Mouse (Mus musculus): ENCODE data around the gene Gm6217.
"Not testable (repeated sequence)": the region's sequence is repeated elsewhere in the genome, so short reads cannot be mapped to it uniquely, and the experiment has no call there.

Gene Gm6217

DNA sequence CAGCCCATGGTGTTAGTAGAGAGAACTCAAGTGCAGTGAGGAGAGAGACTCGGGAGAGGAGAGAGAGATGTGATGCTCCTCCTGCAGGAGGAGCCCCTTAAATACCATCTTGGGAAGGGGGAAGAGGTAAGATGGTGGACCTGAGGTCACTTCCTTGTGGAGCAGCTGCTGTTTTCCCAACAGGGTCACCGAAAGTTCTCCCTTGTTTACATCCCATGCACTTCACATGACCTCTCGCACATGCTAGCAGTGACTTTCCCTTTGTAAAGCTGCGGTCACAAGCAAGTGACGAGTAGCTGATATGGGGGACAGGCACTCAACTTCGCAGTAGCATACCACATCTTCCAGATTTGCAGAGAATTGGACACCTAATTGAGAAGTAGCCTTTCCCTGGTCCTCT is at the start of gene Gm6217:
Gene Gm6217, minus strand, starts transcription at position 74 of the 400 bp plus-strand sequence.
- DNase-seq (ENCODE audit: low spot score): not testable (repeated sequence)

DNA sequence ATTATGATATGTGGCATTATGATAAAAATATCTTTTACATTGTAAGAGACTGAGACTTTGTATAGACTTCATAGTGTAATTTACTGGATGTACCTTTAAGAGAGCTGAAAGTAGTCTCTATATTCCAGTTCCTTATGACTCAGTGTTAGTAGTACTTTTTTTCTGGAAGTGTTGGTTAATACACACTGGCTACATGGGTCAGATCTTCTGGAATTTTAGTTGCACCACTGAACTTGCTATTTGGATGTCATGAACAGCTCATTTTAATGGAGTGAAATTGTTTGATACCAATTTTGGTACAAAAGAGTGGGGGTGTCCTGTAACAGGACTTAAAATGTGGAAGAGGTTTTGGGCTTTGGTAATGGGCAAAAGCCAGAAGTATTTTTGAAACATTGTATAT is 46.6 kb upstream of the Gm6217 start:
- DNase-seq (ENCODE audit: low spot score): no peak

DNA sequence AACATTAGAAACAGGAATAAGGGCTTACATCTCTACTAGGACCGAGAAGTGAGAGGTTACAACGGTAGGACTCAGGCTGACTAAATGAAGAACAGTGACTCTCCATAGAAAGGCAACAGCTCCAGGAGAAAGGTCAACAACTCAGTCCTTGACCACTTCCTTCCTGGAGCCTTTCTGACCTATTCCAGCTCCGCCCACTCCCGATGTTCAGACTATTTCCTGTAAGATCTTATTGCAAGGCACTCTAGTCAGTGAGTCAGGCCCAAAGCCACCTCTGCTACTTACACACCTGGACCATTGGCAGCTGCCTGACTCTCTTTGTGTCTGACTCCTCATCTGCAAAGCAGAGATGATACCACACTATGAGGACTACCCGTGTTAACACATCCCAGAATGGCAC is 44.6 kb upstream of the Gm6217 start:
- DNase-seq (ENCODE audit: low spot score): peak; percentile 58

DNA sequence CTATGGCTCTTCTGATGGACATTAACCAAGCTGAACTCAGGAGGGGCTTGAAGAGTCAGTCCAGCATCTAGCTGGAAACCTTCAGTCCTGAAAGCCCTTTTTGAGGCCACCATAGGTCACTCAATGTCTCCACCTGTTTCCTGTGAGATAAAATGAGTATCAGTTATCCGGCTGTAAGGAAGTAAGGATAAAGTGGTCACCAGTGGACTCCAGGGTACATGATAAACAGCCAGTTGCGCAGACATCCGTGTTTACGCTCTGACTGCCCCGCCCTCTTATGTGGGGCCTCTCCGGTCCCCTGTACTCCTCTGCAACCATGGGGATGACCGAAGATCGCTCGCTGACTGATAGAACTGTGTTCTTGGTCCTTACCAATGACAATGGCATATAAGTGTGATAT is 43.1 kb upstream of the Gm6217 start:
- DNase-seq (ENCODE audit: low spot score): peak; percentile 70

DNA sequence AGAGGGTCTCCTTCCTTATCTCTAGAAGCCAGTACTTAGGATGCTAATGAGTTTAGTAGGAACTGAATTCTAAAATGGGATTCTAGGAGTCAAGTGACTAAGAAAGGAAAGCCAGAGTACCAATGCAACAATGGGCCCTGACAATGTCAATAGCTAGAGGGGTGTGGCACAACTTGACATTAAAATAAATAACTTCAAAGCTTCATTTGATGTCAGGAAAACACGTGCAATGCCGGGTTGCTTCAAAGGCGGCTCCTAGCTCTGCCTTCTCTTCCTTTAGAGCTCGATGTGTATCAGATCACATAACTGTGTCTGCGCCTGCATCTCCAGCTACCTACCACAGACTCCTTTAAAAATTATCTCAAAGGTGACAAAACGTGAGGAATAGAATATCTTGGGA is 42.7 kb upstream of the Gm6217 start:
- peak; percentile 56 for DNase-seq (ENCODE audit: low spot score)

DNA sequence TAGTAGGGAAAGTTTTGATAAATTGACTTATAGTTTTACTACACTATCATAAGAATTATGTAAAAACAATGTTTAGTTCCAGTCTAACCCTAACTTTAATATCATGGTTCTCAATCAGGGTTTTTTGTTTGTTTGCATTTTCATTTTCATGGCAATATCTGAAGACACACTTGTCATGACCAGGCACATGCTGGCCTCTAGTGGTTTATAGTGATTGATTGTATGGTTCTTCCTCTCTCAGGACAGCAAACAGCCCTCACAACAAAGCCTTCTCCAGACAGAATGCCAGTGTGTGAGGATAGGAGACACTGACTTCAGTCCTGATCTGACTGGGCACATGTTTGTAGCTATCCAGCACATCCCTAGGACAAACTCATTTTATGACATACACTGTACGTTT is 42.0 kb upstream of the Gm6217 start:
- DNase-seq (ENCODE audit: low spot score): no peak

DNA sequence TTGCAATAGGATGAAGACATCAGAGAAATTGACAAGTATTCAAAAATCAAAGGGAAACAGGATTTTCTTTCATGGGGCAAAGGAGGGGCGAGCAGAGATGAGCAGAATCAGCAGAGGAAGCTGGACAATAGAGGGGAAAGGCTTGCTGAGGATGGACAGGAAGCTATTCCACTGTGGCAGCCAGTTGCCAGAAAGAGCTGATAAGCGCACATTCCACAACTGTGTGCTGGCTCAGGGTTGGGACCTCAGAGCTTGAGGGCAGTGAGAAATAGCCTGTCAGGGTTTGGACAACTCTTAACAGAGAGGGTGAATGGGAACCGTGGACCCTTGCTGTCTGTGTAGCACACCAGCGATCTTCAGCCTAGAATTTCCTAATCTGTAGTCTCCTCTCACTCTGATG is 40.8 kb upstream of the Gm6217 start:
- peak; percentile 50 for DNase-seq (ENCODE audit: low spot score)

DNA sequence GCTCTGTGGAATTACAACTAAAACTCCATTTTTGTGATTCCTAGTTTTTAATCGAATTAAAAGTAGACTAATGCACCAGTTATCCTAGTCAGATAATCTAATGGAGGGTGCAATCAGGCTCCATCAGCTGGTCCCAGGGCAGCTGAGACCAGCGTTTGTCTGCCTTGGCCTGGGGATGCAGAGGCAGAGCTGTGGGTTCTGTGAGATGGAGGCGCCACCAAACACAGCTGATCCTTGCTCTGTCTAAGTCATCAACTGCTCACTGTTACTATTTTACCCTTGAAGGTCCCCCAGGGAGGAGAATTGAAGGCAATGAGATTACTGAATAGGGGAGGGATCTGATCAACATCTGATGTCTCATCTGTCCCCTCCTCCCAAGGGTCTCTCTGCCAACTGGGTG is 35.2 kb upstream of the Gm6217 start:
- no peak for DNase-seq (ENCODE audit: low spot score)

DNA sequence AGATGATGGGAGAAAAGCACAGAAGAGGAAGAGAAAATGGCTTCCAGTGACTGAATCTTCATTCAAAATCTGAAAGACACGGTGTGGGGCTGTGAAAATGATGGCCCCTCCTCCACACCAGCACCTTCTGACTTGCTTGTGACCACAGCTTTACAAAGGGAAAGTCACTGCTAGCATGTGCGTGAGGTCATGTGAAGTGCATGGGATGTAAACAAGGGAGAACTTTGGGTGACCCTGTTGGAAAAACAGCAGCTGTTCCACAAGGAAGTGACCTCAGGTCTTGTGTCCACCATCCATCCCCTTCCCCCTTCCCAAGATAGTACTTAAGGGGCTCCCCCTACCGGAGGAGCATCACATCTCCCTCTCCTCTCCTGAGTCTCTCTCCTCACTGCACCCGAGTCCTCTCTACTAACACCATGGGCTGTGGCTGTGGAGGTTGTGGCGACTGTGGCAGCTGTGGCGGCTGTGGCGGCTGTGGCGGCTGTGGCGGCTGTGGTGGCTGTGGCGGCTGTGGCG is 28.7 kb upstream of the Gm6217 start, which contains the start of gene Gm47955:
Gene Gm47955, plus strand, starts transcription at position 417 of the 516 bp plus-strand sequence.
- no peak for DNase-seq (ENCODE audit: low spot score)

DNA sequence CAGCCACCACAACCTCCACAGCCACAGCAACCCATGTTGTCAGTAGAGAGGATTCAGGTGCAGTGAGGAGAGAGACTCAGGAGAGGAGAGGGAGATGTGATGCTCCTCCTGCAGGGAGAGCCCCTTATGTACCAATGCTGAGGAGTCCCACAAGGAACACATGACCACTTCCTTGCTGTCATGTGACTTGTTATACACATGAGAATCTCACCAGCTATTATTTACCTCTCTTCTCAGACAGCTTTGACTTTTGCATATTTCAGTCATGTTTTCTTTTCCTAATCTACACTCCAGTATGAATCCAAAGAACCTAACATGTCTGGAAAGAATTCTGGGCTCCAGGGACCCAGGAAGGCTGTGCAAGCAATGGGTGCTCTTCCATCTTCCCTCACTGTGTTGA is 24.7 kb upstream of the Gm6217 start, which contains the start of gene Gm7544:
Gene Gm7544, minus strand, starts transcription at position 101 of the 400 bp plus-strand sequence.
- DNase-seq (ENCODE audit: low spot score): not testable (repeated sequence)

DNA sequence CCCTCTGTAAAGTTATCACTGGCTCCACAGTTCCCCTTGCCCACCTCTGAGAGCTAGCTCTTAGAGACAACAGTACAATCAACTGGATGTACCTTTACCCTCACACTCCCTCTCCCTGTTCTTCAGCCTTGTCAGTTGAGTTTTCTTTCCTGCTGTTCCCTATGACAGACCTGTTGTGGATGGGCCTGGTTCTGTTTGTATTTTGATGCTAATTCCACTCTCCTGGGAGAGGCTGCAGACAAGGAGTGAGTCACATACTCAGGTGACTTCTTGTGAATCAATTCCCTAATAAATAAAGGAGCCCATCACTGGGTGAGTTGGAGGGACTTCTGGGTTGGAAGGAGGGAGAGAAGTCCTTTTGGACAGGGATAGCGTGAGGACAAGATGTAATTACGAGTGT is 17.4 kb upstream of the Gm6217 start:
- no peak for DNase-seq (ENCODE audit: low spot score)

DNA sequence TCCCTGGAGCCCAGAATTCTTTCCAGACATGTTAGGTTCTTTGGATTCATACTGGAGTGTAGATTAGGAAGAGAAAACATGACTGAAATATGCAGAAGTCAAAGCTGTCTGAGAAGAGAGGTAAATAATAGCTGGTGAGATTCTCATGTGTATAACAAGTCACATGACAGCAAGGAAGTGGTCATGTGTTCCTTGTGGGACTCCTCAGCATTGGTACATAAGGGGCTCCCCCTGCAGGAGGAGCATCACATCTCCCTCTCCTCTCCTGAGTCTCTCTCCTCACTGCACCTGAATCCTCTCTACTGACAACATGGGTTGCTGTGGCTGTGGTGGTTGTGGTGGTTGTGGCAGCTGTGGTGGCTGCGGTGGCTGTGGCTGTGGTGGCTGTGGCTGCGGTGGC is 14.8 kb upstream of the Gm6217 start:
- DNase-seq (ENCODE audit: low spot score): not testable (repeated sequence)

DNA sequence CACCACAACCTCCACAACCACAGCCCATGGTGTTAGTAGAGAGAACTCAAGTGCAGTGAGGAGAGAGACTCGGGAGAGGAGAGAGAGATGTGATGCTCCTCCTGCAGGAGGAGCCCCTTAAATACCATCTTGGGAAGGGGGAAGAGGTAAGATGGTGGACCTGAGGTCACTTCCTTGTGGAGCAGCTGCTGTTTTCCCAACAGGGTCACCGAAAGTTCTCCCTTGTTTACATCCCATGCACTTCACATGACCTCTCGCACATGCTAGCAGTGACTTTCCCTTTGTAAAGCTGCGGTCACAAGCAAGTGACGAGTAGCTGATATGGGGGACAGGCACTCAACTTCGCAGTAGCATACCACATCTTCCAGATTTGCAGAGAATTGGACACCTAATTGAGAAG is 12.1 kb upstream of the Gm6217 start, which contains the start of gene A030003K21Rik:
Gene A030003K21Rik, minus strand, starts transcription at position 94 of the 400 bp plus-strand sequence.
- not testable (repeated sequence) for DNase-seq (ENCODE audit: low spot score)

DNA sequence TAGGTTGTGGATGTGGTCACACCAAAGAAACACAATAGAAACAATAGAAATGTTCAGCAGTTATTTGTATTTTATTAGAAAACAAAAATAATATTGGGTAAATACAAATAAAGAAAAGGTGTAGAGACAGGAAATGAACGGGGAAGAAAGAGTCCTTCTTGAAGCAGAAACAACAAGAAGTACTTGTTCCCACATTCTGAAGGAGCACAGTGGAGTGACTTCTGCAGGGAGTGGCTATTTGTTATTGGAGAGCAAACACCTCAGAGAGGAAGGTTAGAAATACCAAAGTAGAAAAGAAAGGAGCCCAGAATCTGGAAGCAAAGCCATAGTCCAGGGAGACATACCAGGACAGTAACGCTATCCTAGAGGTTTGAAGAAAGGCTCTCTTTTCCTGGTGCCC is 11.3 kb upstream of the Gm6217 start:
- peak; percentile 52 for DNase-seq (ENCODE audit: low spot score)

DNA sequence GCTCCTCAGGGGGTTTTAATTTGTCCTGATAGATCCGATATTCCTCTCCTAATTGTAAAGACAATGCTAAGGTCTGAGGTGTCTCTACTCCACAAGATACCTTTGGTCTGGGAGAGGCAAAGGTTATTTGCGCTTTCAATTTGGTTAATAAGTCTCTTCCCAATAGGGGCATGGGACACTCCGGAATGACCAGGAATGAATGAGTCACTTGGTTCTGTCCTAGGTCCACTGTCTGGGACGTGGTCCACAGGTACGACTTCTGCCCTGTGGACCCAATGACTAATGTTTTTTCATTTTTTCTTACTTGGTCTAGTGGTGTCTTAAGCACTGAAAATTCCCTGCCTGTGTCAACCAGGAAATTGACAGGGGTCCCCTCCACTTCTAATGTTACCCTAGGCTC is 7.5 kb upstream of the Gm6217 start:
- DNase-seq (ENCODE audit: low spot score): no peak

DNA sequence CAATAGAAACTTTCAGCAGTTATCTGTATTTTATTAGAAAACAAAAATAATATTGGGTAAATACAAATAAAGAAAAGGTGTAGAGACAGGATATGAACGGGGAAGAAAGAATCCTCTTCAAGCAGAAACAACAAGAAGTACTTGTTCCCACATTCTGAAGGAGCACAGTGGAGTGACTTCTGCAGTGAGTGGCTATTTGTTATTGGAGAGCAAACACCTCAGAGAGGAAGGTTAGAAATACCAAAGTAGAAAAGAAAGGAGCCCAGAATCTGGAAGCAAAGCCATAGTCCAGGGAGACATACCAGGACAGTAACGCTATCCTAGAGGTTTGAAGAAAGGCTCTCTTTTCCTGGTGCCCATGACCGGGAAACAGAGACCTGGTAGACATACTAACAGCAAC is 641 bp downstream of the Gm6217 start:
- peak; percentile 62 for DNase-seq (ENCODE audit: low spot score)

DNA sequence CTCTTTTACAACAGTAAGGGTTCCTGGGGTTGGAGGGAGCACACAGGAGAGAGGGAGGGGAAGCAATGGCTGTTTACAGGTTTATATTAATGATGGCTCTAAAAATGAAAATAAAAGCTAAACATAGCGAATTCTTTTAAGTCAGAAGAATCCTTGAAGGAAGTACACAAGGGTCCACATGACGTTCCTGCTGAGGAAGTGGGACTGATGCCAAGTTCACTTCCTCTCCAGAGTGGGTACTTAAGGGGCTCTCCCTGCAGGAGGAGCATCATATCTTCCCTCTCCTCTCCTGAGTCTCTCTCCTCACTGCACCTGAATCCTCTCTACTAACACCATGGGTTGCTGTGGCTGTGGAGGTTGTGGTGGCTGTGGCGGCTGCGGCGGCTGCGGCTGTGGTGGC is 6.5 kb downstream of the Gm6217 start, which contains the start of gene A030014E15Rik:
Gene A030014E15Rik, plus strand, starts transcription at position 268 of the 400 bp plus-strand sequence.
- peak; percentile 20 for DNase-seq (ENCODE audit: low spot score)

DNA sequence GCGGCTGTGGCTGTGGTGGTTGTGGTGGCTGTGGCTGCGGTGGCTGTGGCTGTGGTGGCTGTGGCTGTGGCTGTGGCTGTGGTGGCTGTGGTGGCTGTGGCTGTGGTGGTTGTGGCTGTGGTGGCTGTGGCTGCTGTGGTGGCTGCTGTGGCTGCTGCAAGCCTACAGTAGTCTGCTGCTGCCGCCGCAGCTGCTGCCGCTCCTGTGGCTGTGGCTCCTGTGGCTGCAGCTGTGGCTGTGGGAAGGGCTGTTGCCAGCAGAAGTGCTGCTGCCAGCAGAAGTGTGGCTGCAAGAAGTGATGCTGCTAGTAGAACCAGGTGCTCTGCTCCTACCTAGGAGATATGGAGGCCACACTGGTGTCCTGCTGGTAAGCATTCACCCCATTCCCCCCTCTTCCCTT is 17.8 kb downstream of the Gm6217 start:
- not testable (repeated sequence) for DNase-seq (ENCODE audit: low spot score)

DNA sequence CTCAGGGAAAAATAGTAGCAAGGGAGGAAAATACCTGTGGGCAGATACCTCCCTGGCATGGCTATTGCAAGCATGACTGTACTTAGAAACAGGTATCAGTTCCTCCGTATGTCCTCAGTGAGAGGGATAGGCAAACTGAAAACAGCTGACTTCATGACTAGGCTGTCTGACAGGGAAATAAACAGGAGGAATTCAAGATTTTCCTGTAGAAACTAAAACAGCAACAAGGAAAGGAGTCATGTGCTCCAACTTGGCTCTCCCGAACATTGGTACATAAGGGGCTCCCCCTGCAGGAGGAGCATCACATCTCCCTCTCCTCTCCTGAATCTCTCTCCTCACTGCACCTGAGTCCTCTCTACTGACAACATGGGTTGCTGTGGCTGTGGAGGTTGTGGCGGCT is 18.2 kb downstream of the Gm6217 start, which contains the start of gene A030005L19Rik:
Gene A030005L19Rik, plus strand, starts transcription at position 301 of the 400 bp plus-strand sequence.
- no peak for DNase-seq (ENCODE audit: low spot score)

DNA sequence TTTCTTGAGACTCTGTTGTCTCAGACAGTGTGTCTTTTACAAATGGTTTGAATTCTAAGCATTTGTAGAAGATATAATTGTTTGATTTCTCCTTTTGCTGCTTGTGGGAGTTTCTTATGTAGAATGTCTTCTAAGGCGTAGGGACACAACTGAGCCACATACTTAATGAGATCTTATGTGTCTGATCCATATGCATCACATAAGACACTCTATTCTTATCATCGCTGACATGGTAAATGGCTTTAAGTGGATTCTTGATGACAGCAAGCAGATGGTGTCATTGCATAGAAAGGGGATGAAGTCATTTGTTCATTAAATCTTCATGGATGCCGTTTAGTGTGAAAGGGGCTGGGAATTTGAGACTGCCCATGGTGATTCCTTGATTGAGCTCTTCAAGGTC is 25.3 kb downstream of the Gm6217 start:
- DNase-seq (ENCODE audit: low spot score): no peak

DNA sequence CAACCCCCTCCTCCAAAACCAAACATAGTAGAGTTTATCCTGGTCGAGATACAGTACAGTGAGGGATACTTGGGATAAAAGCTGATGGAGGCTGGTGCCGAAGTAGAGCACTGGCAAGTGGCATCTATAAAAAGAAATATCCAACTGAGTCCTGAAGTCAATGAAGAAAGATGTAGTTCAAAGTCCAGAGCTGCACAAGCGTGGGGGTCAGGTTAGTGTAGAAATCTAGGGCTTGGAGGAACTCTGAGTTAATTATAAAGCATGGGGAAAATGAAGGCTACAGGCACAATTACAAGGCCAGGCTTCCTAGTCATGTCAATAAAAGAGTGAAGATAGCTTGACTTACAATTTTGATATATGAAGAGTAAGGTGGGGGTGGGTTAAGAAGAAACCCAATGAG is 30.0 kb downstream of the Gm6217 start:
- no peak for DNase-seq (ENCODE audit: low spot score)

DNA sequence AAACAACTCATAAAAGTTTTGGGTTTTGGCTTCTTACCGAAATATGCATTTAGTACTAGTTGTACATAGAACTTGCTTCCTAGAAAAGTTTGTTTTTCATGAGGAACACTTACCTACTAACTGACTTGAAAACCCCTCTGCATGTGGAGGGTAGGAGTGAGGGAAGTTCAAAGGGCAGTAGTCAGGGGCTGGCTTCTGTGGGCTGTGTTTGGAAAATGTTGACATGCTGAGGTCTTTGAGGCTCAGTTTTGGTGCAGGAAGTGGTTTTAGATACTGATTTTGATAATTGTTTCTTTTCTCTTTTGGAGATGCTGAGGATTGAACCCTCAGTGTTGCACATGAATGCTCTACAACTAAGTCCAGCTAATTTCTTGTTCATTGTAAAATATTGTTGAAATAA is 30.6 kb downstream of the Gm6217 start:
- DNase-seq (ENCODE audit: low spot score): no peak

DNA sequence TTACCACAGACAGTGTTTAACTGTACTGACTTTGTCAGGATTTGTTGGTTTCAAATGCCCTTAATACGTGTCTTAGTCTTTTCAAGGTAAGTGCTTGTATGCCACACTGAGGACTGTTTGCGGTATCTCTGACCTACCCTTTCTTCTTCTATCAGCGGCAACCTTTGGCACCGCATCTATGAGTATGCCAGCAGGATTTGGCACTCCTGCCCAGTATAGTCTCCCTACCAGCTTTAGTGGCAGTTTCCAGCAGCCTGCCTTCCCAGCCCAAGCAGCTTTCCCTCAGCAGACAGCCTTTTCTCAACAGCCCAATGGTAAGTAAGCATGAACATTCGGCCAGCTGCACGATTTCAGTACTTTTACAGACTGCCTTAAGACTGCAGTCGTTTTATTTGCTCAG is 37.9 kb downstream of the Gm6217 start:
- DNase-seq (ENCODE audit: low spot score): no peak
